Mouse (Mus musculus): Measurements from ENCODE around the gene Ehd1. TPM values are rescaled to one million over a fixed set of nuclear protein-coding genes. Genes with fewer than 3 reads are reported as not detected.
A peak's percentile ranks its signal among the peaks of the same experiment; 100 is the strongest.

Gene Ehd1
- polyA plus RNA-seq, 1 experiment, result 285 TPM

DNA sequence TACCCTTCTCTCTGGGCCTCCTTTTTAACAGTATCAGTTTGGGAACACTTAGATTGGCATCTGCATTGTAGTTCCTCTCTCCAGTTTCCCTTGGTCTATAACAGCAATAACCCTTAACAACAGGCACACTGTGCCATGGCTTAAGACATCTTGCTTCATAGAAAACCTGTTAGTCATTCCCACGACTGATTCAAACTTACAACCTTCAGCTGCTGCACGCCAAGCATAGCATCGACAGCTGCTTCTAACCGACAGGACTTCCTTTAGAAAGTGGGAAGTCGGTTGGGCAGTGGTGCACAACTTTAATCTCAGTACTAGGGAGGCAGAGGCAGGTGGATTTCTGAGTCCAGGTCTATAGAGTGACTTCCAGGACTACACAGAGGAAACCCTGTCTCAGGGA is 54.7 kb downstream of the Ehd1 start:
- H3K4me3 ChIP-seq (ENCODE audit: extremely low read depth, insufficient read depth, insufficient read length), result no peak overlapping the region
- peaks cover 16% of the 10 kb centered on the region; the same call in 1 of the 2 replicates for H3K4me1 ChIP-seq (ENCODE audit: control insufficient read depth, insufficient read depth, insufficient read length)
- no peak for DNase-seq (ENCODE audit: low read depth in 1 of 2, low spot score in 2 of 2)
- H3K27me3 ChIP-seq (ENCODE audit: control insufficient read depth, insufficient read depth, low read length), result no peaks in the 10 kb centered on the region
- H3K27ac ChIP-seq (ENCODE audit: insufficient read depth, low read length), result peak overlapping the region; percentile 27; the same call in 1 of the 2 replicates
- no peak for TF ChIP-seq POLR2A (IDR thresholded peaks at IDR 0.05; ENCODE audit: low read depth, low read length)
- TF ChIP-seq CTCF (IDR thresholded peaks at IDR 0.05; ENCODE audit: extremely low read depth, insufficient read depth, insufficient read length, insufficient replicate concordance), result no peak
- 4% methylated on average over 5 of the region's 5 CpGs for WGBS
- H3K36me3 ChIP-seq (ENCODE audit: control insufficient read depth, insufficient read depth, low read length), result no peaks in the 10 kb centered on the region

GRCm38 (mm10) chr19:6331719-6332516 is 55.4 kb downstream of the Ehd1 start:
- WGBS, result 23% methylated on average over 13 of the region's 13 CpGs
- Histone ChIP-seq H3K36me3 (ENCODE audit: control insufficient read depth, insufficient read depth, low read length) (no peaks in the 10 kb centered on the region), H3K4me1 (ENCODE audit: control insufficient read depth, insufficient read depth, insufficient read length) (peaks cover 19% of the 10 kb centered on the region; the same call in 1 of the 2 replicates), H3K27ac (ENCODE audit: insufficient read depth, low read length) (peak overlapping the region; percentile 27; the same call in 1 of the 2 replicates), H3K27me3 (ENCODE audit: control insufficient read depth, insufficient read depth, low read length) (no peaks in the 10 kb centered on the region), H3K4me3 (ENCODE audit: extremely low read depth, insufficient read depth, insufficient read length) (no peak overlapping the region)
- peak; percentile 58 to 67 for DNase-seq (ENCODE audit: low read depth in 1 of 2, low spot score in 2 of 2)
- TF ChIP-seq CTCF (IDR thresholded peaks at IDR 0.05; ENCODE audit: extremely low read depth, insufficient read depth, insufficient read length, insufficient replicate concordance), result peak; percentile 65; the same call in 1 of the 2 replicates
- TF ChIP-seq POLR2A (IDR thresholded peaks at IDR 0.05; ENCODE audit: low read depth, low read length), result no peak

GRCm38 (mm10) chr19:6333761-6334595 is 57.5 kb downstream of the Ehd1 start:
- DNase-seq (ENCODE audit: low read depth in 1 of 2, low spot score in 2 of 2), result no peak
- no peak for TF ChIP-seq POLR2A (IDR thresholded peaks at IDR 0.05; ENCODE audit: low read depth, low read length)
- TF ChIP-seq CTCF (IDR thresholded peaks at IDR 0.05; ENCODE audit: extremely low read depth, insufficient read depth, insufficient read length, insufficient replicate concordance), result no peak
- peak overlapping the region; percentile 50 for H3K27ac ChIP-seq (ENCODE audit: insufficient read depth, low read length)
- H3K4me3 ChIP-seq (ENCODE audit: extremely low read depth, insufficient read depth, insufficient read length), result peak overlapping the region; percentile 25; the same call in 1 of the 2 replicates
- peaks cover 6% of the 10 kb centered on the region for H3K36me3 ChIP-seq (ENCODE audit: control insufficient read depth, insufficient read depth, low read length)
- peaks cover 19% of the 10 kb centered on the region; the same call in 1 of the 2 replicates for H3K4me1 ChIP-seq (ENCODE audit: control insufficient read depth, insufficient read depth, insufficient read length)
- 70% methylated on average over 9 of the region's 9 CpGs for WGBS
- no peaks in the 10 kb centered on the region for H3K27me3 ChIP-seq (ENCODE audit: control insufficient read depth, insufficient read depth, low read length)

DNA sequence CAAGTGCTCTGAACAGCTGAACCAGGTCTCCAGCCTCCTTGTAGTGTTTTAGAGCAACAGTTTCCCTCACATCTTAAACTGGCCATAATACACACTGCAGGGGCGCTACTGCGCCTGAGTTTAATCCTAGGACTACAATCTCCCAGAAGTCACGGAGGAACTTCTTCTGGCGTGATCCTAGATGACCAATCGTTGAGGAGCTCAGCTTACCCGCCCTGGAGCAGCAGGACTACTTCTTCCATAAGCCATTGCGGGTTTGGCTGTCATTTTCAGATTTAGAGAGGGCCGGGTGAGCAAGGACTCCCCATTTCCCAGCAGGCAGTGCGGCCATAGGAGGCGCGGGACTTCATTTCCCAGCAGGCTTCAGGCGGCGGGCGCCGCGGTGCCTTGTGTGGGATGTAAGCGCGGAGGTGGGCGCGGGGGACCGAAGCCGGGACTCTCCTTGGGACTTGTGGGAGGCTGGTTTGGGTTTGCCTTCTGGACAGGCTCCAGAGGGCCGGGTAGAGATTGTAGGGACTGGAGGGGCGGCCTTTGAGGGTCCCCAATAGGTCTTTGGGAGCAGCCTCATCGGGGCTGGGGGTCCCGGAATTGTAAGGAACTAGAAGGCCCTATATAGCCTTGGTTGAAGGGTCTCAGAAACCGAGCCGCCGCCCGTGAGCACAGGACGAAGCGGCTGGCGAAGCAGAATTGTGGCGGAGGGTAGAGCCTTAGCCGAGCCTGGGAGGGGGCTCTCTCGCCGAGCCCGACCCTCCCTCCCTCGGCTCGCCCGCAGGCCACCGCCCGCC is 58.3 kb downstream of the Ehd1 start, which contains the start of gene Men1:
TSS of gene Men1 (plus strand) at position 307 of the 785 bp plus-strand sequence.
- TF ChIP-seq POLR2A (IDR thresholded peaks at IDR 0.05; ENCODE audit: low read depth, low read length), result peak; percentile 10; the same call in 1 of the 2 replicates
- no peak for TF ChIP-seq CTCF (IDR thresholded peaks at IDR 0.05; ENCODE audit: extremely low read depth, insufficient read depth, insufficient read length, insufficient replicate concordance)
- H3K27me3 ChIP-seq (ENCODE audit: control insufficient read depth, insufficient read depth, low read length), result no peaks in the 10 kb centered on the region
- peak within 1 kb of the TSS; percentile 69 for H3K4me3 ChIP-seq (ENCODE audit: extremely low read depth, insufficient read depth, insufficient read length)
- peaks cover 19% of the 10 kb centered on the region; the same call in 1 of the 2 replicates for H3K4me1 ChIP-seq (ENCODE audit: control insufficient read depth, insufficient read depth, insufficient read length)
- peaks cover 6% of the 10 kb centered on the region for H3K36me3 ChIP-seq (ENCODE audit: control insufficient read depth, insufficient read depth, low read length)
- peak; percentile 79 to 91 for DNase-seq (ENCODE audit: low read depth in 1 of 2, low spot score in 2 of 2)
- WGBS, result under 1% methylated on average over 40 of the region's 43 CpGs
- H3K27ac ChIP-seq (ENCODE audit: insufficient read depth, low read length), result peak within 1 kb of the TSS; percentile 50

- Histone ChIP-seq H3K4me1 (ENCODE audit: control insufficient read depth, insufficient read depth, insufficient read length) (peaks cover 23% of the 10 kb centered on the region; the same call in 1 of the 2 replicates), H3K36me3 (ENCODE audit: control insufficient read depth, insufficient read depth, low read length) (peaks cover 6% of the 10 kb centered on the region), H3K4me3 (ENCODE audit: extremely low read depth, insufficient read depth, insufficient read length) (peak overlapping the region; percentile 69), H3K27me3 (ENCODE audit: control insufficient read depth, insufficient read depth, low read length) (no peaks in the 10 kb centered on the region), H3K27ac (ENCODE audit: insufficient read depth, low read length) (no peak overlapping the region)
- DNase-seq (ENCODE audit: low read depth in 1 of 2, low spot score in 2 of 2), result no peak
- TF ChIP-seq POLR2A (IDR thresholded peaks at IDR 0.05; ENCODE audit: low read depth, low read length), result no peak
- TF ChIP-seq CTCF (IDR thresholded peaks at IDR 0.05; ENCODE audit: extremely low read depth, insufficient read depth, insufficient read length, insufficient replicate concordance), result no peak
- WGBS, result 2% methylated on average over 25 of the region's 25 CpGs
Observed at GRCm38 (mm10) chr19:6335458-6335827, 58.9 kb downstream of the Ehd1 start.

DNA sequence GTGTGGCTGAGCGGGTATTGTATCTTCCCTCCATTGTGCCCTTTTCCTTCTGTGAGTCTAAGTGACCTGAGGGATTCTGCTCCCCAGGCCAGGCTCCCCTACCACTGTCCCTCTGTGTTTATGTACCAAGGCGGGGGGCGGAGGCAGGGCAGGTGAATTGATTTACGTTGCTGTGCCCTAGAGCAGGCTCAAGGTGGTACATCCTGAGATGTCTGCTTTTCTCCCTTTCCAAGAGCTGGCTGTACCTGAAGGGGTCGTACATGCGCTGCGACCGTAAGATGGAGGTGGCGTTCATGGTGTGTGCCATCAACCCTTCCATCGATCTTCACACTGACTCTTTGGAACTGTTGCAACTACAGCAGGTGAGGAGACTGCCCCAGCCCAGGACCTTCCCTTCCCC is 60.4 kb downstream of the Ehd1 start:
- Histone ChIP-seq H3K27ac (ENCODE audit: insufficient read depth, low read length) (no peak overlapping the region), H3K36me3 (ENCODE audit: control insufficient read depth, insufficient read depth, low read length) (peaks cover 6% of the 10 kb centered on the region), H3K27me3 (ENCODE audit: control insufficient read depth, insufficient read depth, low read length) (no peaks in the 10 kb centered on the region), H3K4me3 (ENCODE audit: extremely low read depth, insufficient read depth, insufficient read length) (no peak overlapping the region), H3K4me1 (ENCODE audit: control insufficient read depth, insufficient read depth, insufficient read length) (peaks cover 19% of the 10 kb centered on the region; the same call in 1 of the 2 replicates)
- 96% methylated on average over 10 of the region's 10 CpGs for WGBS
- TF ChIP-seq CTCF (IDR thresholded peaks at IDR 0.05; ENCODE audit: extremely low read depth, insufficient read depth, insufficient read length, insufficient replicate concordance), result no peak
- TF ChIP-seq POLR2A (IDR thresholded peaks at IDR 0.05; ENCODE audit: low read depth, low read length), result no peak
- no peak for DNase-seq (ENCODE audit: low read depth in 1 of 2, low spot score in 2 of 2)

Data from spleen, adult 2 months (tissue).